Comparison of ENCODE assay signal across 8 mouse cellular contexts in genomic region chr11:102217876-102218430, GRCm38 (mm10). TPM values are rescaled to one million over a fixed set of nuclear protein-coding genes. Genes with fewer than 3 reads are reported as not detected.
DNase-seq lines count a peak whose midpoint lies in the region; ATAC-seq and TF ChIP-seq lines count a peak whose summit lies in the region.

No protein-coding gene starts in this region.

- peak overlapping the region; percentile 84 for H3K9ac ChIP-seq in heart, embryonic 14.5 days (ENCODE audit: low read length)
- peak overlapping the region; percentile 51 for H3K9ac ChIP-seq in limb, embryonic 14.5 days (ENCODE audit: low read depth, low read length, severe bottlenecking)

- no peak for TF ChIP-seq POLR2A in cerebellum, adult 2 months (IDR thresholded peaks at IDR 0.05; ENCODE audit: borderline replicate concordance, insufficient read depth, low read length)
- no peak for TF ChIP-seq POLR2A in limb, embryonic 14.5 days (IDR thresholded peaks at IDR 0.05; ENCODE audit: borderline replicate concordance, extremely low read depth, insufficient read depth, insufficient read length)

- peaks cover 85% of the 10 kb centered on the region for H3K4me1 ChIP-seq in cerebellum, adult 2 months (ENCODE audit: control insufficient read depth, insufficient read depth, low read length)
- H3K4me1 ChIP-seq in heart, embryonic 14.5 days (ENCODE audit: control insufficient read depth in 2 of 2, insufficient read depth in 2 of 2, low read length in 2 of 2): peaks cover 63 to 81% of the 10 kb centered on the region in 2 experiments
- H3K4me1 ChIP-seq in limb, embryonic 14.5 days (ENCODE audit: control insufficient read depth, insufficient read depth, low read length): peaks cover 60% of the 10 kb centered on the region

- 9% methylated on average over 7 of the region's 7 CpGs for WGBS in cerebellum, adult 2 months
- WGBS in heart, embryonic 14.5 days: 15% methylated on average over 7 of the region's 7 CpGs
- WGBS in limb, embryonic 14.5 days: 65% methylated on average over 7 of the region's 7 CpGs

- no peak for DNase-seq in cerebellum, adult 2 months
- DNase-seq in cerebellum, postnatal 4 days (ENCODE audit: low spot score in 2 of 2): no peak
- DNase-seq in 416B (ENCODE audit: low read depth): peak; percentile 26
- no peak for DNase-seq in limb, embryonic 14.5 days (ENCODE audit: low spot score)
- DNase-seq in urinary bladder, postnatal 14 days (ENCODE audit: low spot score): no peak
- DNase-seq in urinary bladder, adult 2 months (ENCODE audit: low spot score): no peak
- no peak for DNase-seq in embryo, embryonic 10.5 days (ENCODE audit: low spot score)

- no peaks in the 10 kb centered on the region for H3K27me3 ChIP-seq in cerebellum, adult 2 months (ENCODE audit: control insufficient read depth, insufficient read depth, low read length)
- H3K27me3 ChIP-seq in heart, embryonic 14.5 days (ENCODE audit: control insufficient read depth, insufficient read depth, low read length): no peaks in the 10 kb centered on the region
- no peaks in the 10 kb centered on the region for H3K27me3 ChIP-seq in limb, embryonic 14.5 days (ENCODE audit: control insufficient read depth, insufficient read depth, low read length)

- H3K9me3 ChIP-seq in heart, embryonic 14.5 days (ENCODE audit: control insufficient read depth, low read length): no peaks in the 10 kb centered on the region
- no peaks in the 10 kb centered on the region for H3K9me3 ChIP-seq in limb, embryonic 14.5 days (ENCODE audit: control insufficient read depth, low read length)

- peak overlapping the region; percentile 93 for H3K27ac ChIP-seq in cerebellum, adult 2 months (ENCODE audit: insufficient read depth, low read length)
- peak overlapping the region; percentile 90 to 94 for H3K27ac ChIP-seq in heart, embryonic 14.5 days (replicated peaks in 1 of 2; ENCODE audit: control insufficient read depth in 1 of 2, insufficient read depth in 1 of 2, low read depth in 2 of 2, low read length in 2 of 2)
- peak overlapping the region; percentile 68; the same call in 1 of the 2 replicates for H3K27ac ChIP-seq in limb, embryonic 14.5 days (replicated peaks; ENCODE audit: low read depth, low read length)

- no peak for TF ChIP-seq CTCF in cerebellum, adult 2 months (IDR thresholded peaks at IDR 0.05; ENCODE audit: borderline replicate concordance, insufficient read depth, low read depth, low read length)

- no peak for ATAC-seq in heart, embryonic 14.5 days (ENCODE audit: insufficient number of reproducible peaks, insufficient read depth, low FRiP score, low read depth)
- no peak for ATAC-seq in limb, embryonic 14.5 days (ENCODE audit: low FRiP score, low read depth)

- peak overlapping the region; percentile 80 for H3K4me2 ChIP-seq in heart, embryonic 14.5 days (ENCODE audit: low read length)
- H3K4me2 ChIP-seq in limb, embryonic 14.5 days (replicated peaks; ENCODE audit: low read depth, low read length, severe bottlenecking): peak overlapping the region; percentile 78

- peaks cover 11% of the 10 kb centered on the region for H3K36me3 ChIP-seq in heart, embryonic 14.5 days (ENCODE audit: control insufficient read depth, insufficient read depth, low read length)
- peaks cover 24% of the 10 kb centered on the region for H3K36me3 ChIP-seq in limb, embryonic 14.5 days (ENCODE audit: control insufficient read depth, insufficient read depth, low read length)

- peak overlapping the region; percentile 52 for H3K4me3 ChIP-seq in cerebellum, adult 2 months (replicated peaks; ENCODE audit: insufficient read depth, low read depth, low read length)
- H3K4me3 ChIP-seq in heart, embryonic 14.5 days (ENCODE audit: control insufficient read depth in 1 of 2, insufficient read depth in 1 of 2, low read depth in 1 of 2, low read length in 2 of 2): peak overlapping the region; percentile 69 to 83
- H3K4me3 ChIP-seq in limb, embryonic 14.5 days (replicated peaks; ENCODE audit: low read length): peak overlapping the region; percentile 41

RNA-seq across cellular contexts. Expression of gene Hdac5, which starts 12.0 kb away (rescaled TPM):
- 188 and 194 TPM in 2 replicates for polyA plus RNA-seq in cerebellum, adult 2 months (2012; rRNA removed)
- 52.1 and 54.5 TPM in 2 replicates for polyA plus RNA-seq in heart, embryonic 14.5 days (2014; fragmentation: Nextera tagmentation; extraction: Ambion mirVana)
- 86.2 and 149 TPM in 2 replicates for polyA plus RNA-seq in limb, embryonic 14.5 days (2012; rRNA removed)
- 46.7 and 57.4 TPM in 2 replicates for polyA plus RNA-seq in limb, embryonic 14.5 days (2014; fragmentation: Nextera tagmentation; extraction: Ambion mirVana)
- polyA plus RNA-seq in urinary bladder, adult 2 months (2012; rRNA removed): 58.1 and 75.4 TPM in 2 replicates

RNA-seq across cellular contexts. Expression of gene G6pc3, which starts 28.5 kb away (rescaled TPM):
- polyA plus RNA-seq in cerebellum, adult 2 months (2012; rRNA removed): 115 and 120 TPM in 2 replicates
- 24.8 and 27.8 TPM in 2 replicates for polyA plus RNA-seq in heart, embryonic 14.5 days (2014; fragmentation: Nextera tagmentation; extraction: Ambion mirVana)
- polyA plus RNA-seq in limb, embryonic 14.5 days (2012; rRNA removed): 42.7 and 60.4 TPM in 2 replicates
- polyA plus RNA-seq in limb, embryonic 14.5 days (2014; fragmentation: Nextera tagmentation; extraction: Ambion mirVana): 27.6 and 33.7 TPM in 2 replicates
- polyA plus RNA-seq in urinary bladder, adult 2 months (2012; rRNA removed): 73.3 and 80.1 TPM in 2 replicates

RNA-seq across cellular contexts. Expression of gene BC030867, which starts 30.7 kb away (rescaled TPM):
- 1.3 and 2.2 TPM in 2 replicates for polyA plus RNA-seq in cerebellum, adult 2 months (2012; rRNA removed)
- polyA plus RNA-seq in heart, embryonic 14.5 days (2014; fragmentation: Nextera tagmentation; extraction: Ambion mirVana): 8.7 and 10.3 TPM in 2 replicates
- 14.2 and 15.4 TPM in 2 replicates for polyA plus RNA-seq in limb, embryonic 14.5 days (2012; rRNA removed)
- 11.8 and 11.9 TPM in 2 replicates for polyA plus RNA-seq in limb, embryonic 14.5 days (2014; fragmentation: Nextera tagmentation; extraction: Ambion mirVana)
- 0.41 TPM in 2 replicates for polyA plus RNA-seq in urinary bladder, adult 2 months (2012; rRNA removed)

RNA-seq across cellular contexts. Expression of gene Lsm12, which starts 32.9 kb away (rescaled TPM):
- 35.2 and 40.2 TPM in 2 replicates for polyA plus RNA-seq in cerebellum, adult 2 months (2012; rRNA removed)
- 60.3 and 62.1 TPM in 2 replicates for polyA plus RNA-seq in heart, embryonic 14.5 days (2014; fragmentation: Nextera tagmentation; extraction: Ambion mirVana)
- 38.5 and 40.0 TPM in 2 replicates for polyA plus RNA-seq in limb, embryonic 14.5 days (2012; rRNA removed)
- polyA plus RNA-seq in limb, embryonic 14.5 days (2014; fragmentation: Nextera tagmentation; extraction: Ambion mirVana): 83.8 and 86.0 TPM in 2 replicates
- polyA plus RNA-seq in urinary bladder, adult 2 months (2012; rRNA removed): 29.9 and 32.4 TPM in 2 replicates

RNA-seq across cellular contexts. Expression of gene Asb16, which starts 50.6 kb away (rescaled TPM):
- polyA plus RNA-seq in cerebellum, adult 2 months (2012; rRNA removed): 3.1 and 4.0 TPM in 2 replicates
- 0.09 and 0.11 TPM in 2 replicates for polyA plus RNA-seq in heart, embryonic 14.5 days (2014; fragmentation: Nextera tagmentation; extraction: Ambion mirVana)
- 2.2 and 2.8 TPM in 2 replicates for polyA plus RNA-seq in limb, embryonic 14.5 days (2012; rRNA removed)
- polyA plus RNA-seq in limb, embryonic 14.5 days (2014; fragmentation: Nextera tagmentation; extraction: Ambion mirVana): 0.25 and 0.48 TPM in 2 replicates
- polyA plus RNA-seq in urinary bladder, adult 2 months (2012; rRNA removed): 0.63 and 0.65 TPM in 2 replicates
